Mouse (Mus musculus): ENCODE measurements around the gene P2ry2. TPM values are rescaled to one million over a fixed set of nuclear protein-coding genes. Genes with fewer than 3 reads are reported as not detected.

The P2ry2 gene
- total RNA-seq, 2 experiments from 2014 or later = 29.5 to 41.7 TPM

DNA sequence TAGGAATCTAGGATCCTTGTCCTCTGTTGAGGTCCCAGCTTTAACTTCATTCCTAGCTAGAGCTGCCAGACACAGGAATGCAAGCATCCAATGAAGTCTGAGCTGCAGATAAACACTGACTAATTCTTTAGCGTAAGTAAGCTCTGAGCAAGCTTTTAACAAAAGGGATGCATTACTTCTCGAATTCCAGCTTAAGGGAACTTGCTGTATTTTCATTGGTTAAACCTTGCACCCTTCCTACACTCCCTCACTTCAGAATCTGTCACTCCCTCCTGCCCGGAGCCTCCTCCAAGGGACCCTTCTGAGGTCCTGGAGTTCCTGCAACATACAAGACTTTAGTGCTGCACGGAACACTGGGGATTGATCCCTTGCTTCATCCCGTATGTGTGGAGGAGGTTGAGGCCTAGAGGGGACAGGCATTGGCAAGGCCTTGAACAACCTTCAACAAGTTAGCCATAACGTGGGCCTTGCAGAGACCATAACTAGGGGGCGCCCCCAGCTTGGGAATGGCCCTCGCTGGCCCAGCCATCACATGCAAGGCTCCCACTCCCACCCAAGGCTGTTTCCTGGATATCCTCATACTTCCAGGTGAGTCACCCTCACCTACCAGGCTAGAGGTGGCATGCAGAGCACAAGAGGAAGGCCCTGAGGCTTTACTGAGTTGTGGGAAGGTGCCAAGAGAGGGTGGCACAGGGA is 31.3 kb upstream of the P2ry2 start:
- intact Hi-C loops (cut with DNase I) = no loop called here
- Histone ChIP-seq H3K27ac (no peak overlapping the region), H3K4me3 (no peak overlapping the region)

DNA sequence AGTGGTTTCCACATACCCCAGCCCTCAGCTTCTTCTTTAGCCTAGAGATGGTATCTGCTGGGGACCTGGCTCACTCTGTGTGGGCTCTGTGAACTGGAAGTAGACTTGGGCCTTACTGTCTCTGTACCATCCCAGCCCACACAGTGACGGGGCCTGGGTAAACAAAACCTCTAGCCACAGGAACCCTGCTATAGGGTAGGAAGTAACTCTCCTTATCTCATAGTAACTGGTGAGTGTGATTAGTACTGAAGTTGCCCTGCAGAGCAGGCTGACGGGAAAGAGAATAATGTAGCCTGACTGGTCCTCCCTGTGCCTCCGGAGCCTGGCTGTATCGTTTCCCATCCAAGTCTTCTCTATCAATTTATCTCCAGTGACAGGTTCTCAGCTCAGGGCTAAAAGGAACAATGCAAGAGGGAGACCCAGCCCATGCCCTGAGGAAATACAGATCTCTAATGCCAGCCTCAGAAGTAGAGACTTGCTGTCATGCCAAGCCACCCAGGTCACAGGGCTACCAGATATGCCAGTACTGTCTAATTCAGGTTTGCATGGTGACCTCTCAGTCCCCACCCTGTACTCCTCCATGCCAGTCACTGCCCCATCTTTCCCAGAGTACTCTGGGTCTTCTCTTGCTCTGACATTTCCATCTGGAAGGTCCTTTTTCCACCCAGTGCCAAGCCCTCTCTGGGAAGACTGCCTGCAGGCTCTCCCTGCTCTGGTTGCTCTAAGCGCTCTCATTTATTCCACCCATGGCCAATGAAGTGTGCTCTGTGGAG is 29.5 kb upstream of the P2ry2 start:
- H3K27ac ChIP-seq = peak overlapping the region; percentile 56
- DNase-seq = no peak
- no peak for TF ChIP-seq CTCF (IDR thresholded peaks at IDR 0.05)
- no peak overlapping the region for H3K4me3 ChIP-seq
- intact Hi-C loops (cut with DNase I) = no loop called here

More for the DNA sequence above, 31.3 kb upstream of the P2ry2 start:
- DNase-seq = no peak
- TF ChIP-seq CTCF (IDR thresholded peaks at IDR 0.05) = no peak

DNA sequence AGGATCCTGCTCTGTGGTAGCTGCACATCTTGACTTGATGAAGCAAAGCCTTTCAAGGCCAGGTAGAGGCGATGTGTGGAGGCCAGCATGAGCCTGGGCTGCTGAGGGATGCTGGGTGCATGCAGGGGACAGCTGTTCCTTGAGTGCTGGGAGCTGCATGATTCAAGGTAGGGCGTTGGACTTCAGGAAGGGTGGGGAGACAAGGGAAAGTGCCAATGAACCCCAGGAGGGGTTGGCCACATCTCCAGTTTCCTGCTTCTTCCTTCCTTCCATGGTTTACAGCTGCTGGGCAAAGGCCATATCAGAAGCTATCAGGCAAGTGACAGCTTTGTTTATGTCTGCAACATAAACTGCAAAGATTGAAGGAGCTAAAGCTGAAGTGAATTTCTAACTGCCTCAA is 28.9 kb upstream of the P2ry2 start:
- intact Hi-C loops (cut with DNase I) = no loop called here

DNA sequence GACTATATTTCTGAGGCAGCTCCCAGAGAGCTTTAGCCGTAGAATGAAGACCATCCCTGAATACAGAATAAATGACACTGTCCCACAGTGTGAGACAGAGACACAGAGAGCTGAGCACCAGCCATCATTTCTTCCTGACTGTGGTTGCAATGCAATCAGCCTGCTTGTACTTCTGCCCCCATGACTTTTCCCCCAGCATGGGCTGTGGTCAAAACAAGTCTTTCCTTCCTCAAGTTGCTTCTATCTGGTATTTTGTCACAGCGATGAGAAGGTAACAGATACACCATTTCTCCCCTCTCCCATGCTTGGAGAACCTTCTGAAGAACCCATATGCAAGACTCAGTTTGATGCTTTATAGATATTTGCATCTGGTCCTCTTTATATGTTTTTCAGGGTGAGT is 20.7 kb upstream of the P2ry2 start:
- intact Hi-C loops (cut with DNase I) = no loop called here
- Histone ChIP-seq H3K27ac (no peak overlapping the region), H3K4me3 (no peak overlapping the region)
- no peak for DNase-seq
- TF ChIP-seq CTCF (IDR thresholded peaks at IDR 0.05) = no peak

More for the DNA sequence above, 28.9 kb upstream of the P2ry2 start:
- H3K27ac ChIP-seq = peak overlapping the region; percentile 56; the same call in 1 of the 2 replicates
- H3K4me3 ChIP-seq = no peak overlapping the region
- TF ChIP-seq CTCF (IDR thresholded peaks at IDR 0.05) = no peak
- DNase-seq = no peak

DNA sequence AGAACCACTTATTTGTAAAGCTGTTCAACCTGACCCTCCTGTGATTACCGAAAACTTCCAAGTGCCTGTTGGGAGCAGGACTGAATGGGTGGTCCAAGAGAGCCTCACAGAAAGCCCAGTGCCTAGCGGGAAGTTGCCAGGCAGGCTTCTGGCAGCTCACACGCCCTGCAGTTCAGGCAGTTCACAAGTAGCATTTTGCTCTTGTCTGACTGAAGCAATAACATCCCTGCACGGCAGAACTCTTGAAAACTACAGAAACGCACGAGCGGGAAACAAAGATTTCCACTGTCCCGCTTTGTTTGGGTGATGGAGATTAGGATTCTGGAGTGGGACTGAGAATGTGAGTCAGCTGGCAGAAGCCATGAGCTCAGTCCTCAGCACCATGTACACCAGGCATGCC is 18.6 kb upstream of the P2ry2 start:
- H3K27ac ChIP-seq = no peak overlapping the region
- TF ChIP-seq CTCF (IDR thresholded peaks at IDR 0.05) = no peak
- intact Hi-C loops (cut with DNase I) = no loop called here
- H3K4me3 ChIP-seq = no peak overlapping the region
- no peak for DNase-seq

DNA sequence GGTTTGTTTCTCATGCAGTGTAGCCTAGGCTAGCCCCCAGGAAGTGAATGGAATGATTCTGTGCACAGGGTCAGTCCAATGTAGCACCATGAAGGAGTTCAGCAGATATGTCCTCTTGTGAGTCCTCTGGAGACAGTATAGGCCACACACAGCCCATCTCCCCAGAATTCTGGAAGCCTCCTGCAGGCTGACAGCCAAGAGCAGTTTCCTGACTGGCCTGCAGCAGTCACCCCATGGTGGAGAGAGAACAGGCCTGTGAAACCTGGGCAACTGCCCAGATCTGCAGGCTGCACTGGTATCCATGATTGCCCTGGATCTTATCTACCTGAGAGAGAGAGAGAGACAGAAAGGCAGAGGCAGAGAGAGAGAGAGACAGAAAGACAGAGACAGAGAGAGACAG is 18.1 kb upstream of the P2ry2 start:
- intact Hi-C loops (cut with DNase I) = no loop called here
- no peak for TF ChIP-seq CTCF (IDR thresholded peaks at IDR 0.05)
- Histone ChIP-seq H3K4me3 (no peak overlapping the region), H3K27ac (no peak overlapping the region)
- peak; percentile 61 for DNase-seq

DNA sequence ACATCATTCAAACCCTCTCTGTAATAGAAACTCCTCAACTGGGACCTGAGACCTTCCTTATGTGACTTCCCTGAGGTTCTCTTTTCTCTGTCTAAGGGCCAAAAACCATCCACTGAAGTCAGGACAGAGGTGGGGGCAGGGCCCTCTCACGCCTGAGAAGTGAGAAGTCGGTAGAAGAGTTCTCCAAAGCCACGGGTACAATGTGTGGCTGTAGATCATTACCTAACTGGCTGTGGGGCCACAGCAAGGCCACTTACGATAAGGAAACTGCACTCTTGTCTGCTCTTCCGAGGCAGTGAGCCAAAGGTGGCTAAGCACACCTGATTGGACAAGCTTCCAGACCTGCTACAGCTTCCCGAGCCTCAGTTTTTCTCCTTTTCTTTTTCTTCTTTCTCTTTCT is 16.8 kb upstream of the P2ry2 start:
- no peak for TF ChIP-seq CTCF (IDR thresholded peaks at IDR 0.05)
- H3K27ac ChIP-seq = no peak overlapping the region
- no peak for DNase-seq
- H3K4me3 ChIP-seq = no peak overlapping the region
- intact Hi-C loops (cut with DNase I) = no loop called here

DNA sequence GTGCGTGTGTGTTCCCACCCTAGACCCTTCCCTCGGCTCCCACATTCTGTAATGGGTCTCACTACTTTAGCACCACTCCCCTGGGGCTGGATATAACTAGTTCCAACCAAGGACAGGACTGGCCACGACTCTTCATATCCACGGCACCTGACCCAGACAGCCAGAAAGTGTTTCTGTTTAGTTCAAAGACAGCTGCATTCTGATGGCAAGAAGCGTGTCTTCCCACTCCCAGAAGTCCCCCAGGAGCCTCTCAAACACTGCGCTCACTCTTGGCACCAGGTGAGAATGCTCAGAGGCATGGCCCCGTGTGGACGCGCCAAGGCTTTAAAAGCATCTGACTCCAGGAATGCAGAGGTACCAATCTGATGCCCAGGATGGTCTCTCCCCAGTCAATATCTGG is 16.3 kb upstream of the P2ry2 start:
- intact Hi-C loops (cut with DNase I) = no loop called here
- no peak for DNase-seq
- no peak overlapping the region for H3K4me3 ChIP-seq
- H3K27ac ChIP-seq = no peak overlapping the region
- TF ChIP-seq CTCF (IDR thresholded peaks at IDR 0.05) = no peak

DNA sequence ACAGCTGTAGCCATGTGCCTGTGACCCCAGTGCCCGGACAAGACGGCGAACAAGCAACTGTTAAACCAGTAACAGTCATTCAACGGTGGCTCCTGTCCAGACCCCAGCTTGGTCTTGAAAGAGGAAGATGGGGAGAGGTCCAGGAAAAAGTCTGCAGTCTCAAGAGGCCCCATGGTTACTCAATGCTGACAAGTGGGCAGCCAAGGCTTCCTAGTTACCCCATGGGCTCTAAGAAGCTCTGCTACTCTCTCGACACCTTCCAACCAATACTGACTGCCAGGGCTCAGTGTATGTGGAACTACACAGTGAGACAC is 15.7 kb upstream of the P2ry2 start:
- peak; percentile 59 for DNase-seq

DNA sequence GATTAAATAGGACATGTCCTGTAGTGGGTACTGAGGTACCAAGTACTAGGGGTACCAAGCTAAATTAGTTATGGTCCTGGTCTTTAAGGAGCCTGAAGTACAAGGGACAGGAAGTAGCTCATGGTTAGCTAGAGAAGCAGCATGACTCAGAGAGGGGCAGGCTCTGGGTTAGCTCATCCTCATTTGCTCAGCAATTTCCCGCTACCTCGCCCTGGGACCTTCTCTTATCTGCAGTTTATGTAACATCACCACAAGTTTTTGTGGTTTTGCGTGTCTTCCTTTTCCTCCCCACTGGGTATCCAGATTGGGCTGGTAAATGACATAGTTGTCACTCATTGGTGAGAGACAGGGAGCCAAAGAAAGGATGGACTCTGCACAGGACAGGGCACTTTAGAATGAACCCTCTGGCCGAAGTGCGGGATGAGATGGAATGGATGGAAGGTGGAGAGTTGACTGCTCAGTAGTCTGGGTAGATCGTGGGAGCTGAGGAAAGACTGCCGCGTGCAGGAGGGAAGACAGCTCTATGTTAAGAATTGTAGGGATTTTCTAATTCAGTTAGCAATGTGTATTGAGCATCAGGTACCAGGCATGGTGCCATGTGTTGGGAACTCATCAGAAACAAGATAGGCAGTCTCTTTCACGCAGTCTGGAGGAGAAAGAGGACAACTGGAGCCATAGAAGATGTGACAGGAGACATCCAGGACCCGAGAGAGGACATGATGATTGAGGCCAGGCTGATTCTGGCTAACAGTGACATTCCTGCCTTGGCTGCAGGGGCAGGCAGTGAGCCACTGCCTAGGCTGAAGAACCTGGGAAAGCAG is 15.2 kb upstream of the P2ry2 start:
- intact Hi-C loops (cut with DNase I) = no loop called here
- TF ChIP-seq CTCF (IDR thresholded peaks at IDR 0.05) = no peak
- Histone ChIP-seq H3K4me3 (no peak overlapping the region), H3K27ac (peak overlapping the region; percentile 20; the same call in 1 of the 2 replicates)
- no peak for DNase-seq

More for the DNA sequence above, 15.7 kb upstream of the P2ry2 start:
- intact Hi-C loops (cut with DNase I) = no loop called here
- no peak overlapping the region for H3K4me3 ChIP-seq
- TF ChIP-seq CTCF (IDR thresholded peaks at IDR 0.05) = no peak
- peak overlapping the region; percentile 20; the same call in 1 of the 2 replicates for H3K27ac ChIP-seq

DNA sequence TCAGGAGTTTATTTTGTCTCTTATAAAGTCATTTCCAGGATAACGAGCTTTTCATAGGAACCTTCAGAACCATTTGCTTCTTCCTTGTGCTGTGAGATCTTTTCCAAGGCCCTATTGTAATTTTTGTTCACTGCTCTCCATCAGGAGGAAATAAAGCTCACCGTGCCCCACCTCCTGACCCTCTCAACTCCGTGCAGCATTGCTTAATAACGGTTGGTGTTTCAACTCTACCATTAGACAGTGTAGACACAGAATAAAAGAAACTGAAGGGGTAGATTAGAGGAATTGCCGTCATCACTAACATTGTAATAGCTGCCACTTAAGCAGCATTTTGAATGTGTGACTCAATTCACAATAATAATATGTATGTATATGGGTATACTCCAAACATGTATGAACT is 14.2 kb upstream of the P2ry2 start:
- TF ChIP-seq CTCF (IDR thresholded peaks at IDR 0.05) = no peak
- Histone ChIP-seq H3K27ac (no peak overlapping the region), H3K4me3 (no peak overlapping the region)
- DNase-seq = no peak
- intact Hi-C loops (cut with DNase I) = no loop called here

DNA sequence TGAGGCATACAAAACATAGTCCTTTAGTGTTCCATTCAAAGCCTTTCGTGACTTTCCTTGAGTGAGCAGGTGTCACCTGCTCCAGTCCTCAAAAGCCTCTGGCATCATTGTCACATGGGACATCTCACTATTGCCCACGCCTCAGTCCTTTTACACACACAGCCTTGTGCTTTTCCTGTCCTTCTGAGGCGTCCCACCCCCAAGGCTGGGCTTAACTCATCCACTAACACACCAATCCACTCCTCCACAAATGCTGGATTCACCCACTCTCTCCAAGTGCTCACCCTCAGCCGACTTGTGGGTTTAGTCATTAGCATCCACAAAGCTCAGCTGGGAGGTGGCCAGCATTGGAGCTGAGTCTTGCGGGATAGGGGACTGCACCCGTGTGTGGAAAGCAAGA is 4.8 kb upstream of the P2ry2 start:
- no peak for TF ChIP-seq CTCF (IDR thresholded peaks at IDR 0.05)
- DNase-seq = no peak
- Histone ChIP-seq H3K27ac (peak overlapping the region; percentile 72), H3K4me3 (no peak overlapping the region)
- intact Hi-C loops (cut with DNase I) = no loop called here

DNA sequence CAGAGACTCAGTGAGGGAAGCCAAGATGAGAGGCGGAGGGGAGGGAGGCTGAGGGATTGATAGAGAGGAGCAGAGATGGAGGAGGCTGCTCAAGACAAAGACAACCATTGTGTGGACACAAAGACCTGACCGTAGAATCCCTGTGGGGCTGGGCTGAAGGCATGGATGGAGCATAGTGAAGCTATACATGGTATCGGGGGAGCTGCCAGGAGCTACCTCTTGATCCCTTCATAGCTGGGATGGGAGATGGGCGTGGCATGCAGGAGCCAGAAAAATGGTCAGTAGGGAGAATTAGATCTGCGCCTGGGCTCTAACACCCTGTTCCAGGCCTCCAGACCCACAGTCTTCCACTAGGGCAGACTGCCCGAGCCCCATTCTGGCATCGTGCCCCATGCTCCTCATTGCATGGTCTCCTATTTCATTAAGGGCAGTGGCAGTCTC is 4.4 kb upstream of the P2ry2 start:
- peak; percentile 92 for DNase-seq
- Histone ChIP-seq H3K4me3 (no peak overlapping the region), H3K27ac (peak overlapping the region; percentile 72)
- TF ChIP-seq CTCF (IDR thresholded peaks at IDR 0.05) = no peak
- intact Hi-C loops (cut with DNase I) = no loop called here

Measured in gastrocnemius, adult 2 months (tissue).